Mouse (Mus musculus) bone marrow, adult 2 months (tissue): ENCODE data around the gene Tkt.

Experiments used
- CTCF ChIP-seq: fragments of 200-500 bp; IDR thresholded peaks from 2 replicates; pipeline ENCODE4 v1.5.1; 2011; ENCODE audit warnings: low read length, control low read depth; ENCODE audit not compliant: control insufficient read depth, insufficient read depth
- POLR2A ChIP-seq: fragments of 200-500 bp; IDR thresholded peaks from 2 replicates; pipeline ENCODE4 v1.6.1; 2011; ENCODE audit warnings: low read depth, mild to moderate bottlenecking, control low read depth, low read length, borderline replicate concordance; ENCODE audit not compliant: control insufficient read depth

DNA sequence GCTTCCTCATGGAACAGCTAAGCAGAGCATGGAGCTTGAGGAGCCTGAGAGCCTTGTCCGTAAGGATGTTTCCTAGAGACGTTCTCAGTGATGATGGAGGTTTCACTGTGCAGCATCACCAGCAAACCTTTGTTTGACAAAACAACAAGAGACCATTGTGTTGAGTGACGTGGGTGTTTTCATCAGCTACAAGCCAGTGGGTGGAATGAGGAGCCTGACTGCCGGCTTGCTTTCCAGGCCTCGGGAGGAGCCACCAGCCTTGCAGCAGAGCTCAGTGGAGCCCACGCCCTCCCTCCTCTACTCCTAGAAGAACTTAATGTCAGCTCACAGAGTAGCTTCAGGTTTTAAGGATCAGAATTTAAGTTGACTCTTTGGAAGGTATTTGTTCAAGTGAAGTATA lies 24.8 kb upstream of the Tkt start:
- no peak for TF ChIP-seq CTCF
- TF ChIP-seq POLR2A: no peak
